Mouse (Mus musculus) liver, adult 2 months (tissue): ENCODE data around the gene Rd3l. TPM values are rescaled to one million over a fixed set of nuclear protein-coding genes. Genes with fewer than 3 reads are reported as not detected.

Source experiments
- DNase-seq: peaks from one replicate; pipeline ENCODE4 v3.0.0-alpha.2; 2011; ENCODE audit warnings: low read depth, low spot score; ENCODE audit errors: extremely low read depth
- H3K27ac ChIP-seq: fragments of 200-500 bp; replicated peaks from 2 replicates; pipeline ENCODE4 v1.5.1; 2012; ENCODE audit warnings: low read depth, mild to moderate bottlenecking, control low read depth, inconsistent platforms, low read length; ENCODE audit not compliant: insufficient read depth
- H3K27me3 ChIP-seq: fragments of 200-500 bp; 2 replicates; pipeline ENCODE4 v1.6.1; 2012; ENCODE audit warnings: mild to moderate bottlenecking, moderate library complexity, low read length, inconsistent platforms; ENCODE audit not compliant: control insufficient read depth, insufficient read depth
- H3K36me3 ChIP-seq: fragments of 200-500 bp; 2 replicates; pipeline ENCODE4 v1.6.1; 2012; ENCODE audit warnings: low read length, inconsistent platforms; ENCODE audit not compliant: control insufficient read depth, insufficient read depth
- H3K4me1 ChIP-seq: fragments of 200-500 bp; 2 replicates; pipeline ENCODE4 v1.6.1; 2011; ENCODE audit warnings: low read length; ENCODE audit not compliant: control insufficient read depth, insufficient read depth
- H3K4me3 ChIP-seq: fragments of 200-500 bp; 2 replicates; pipeline ENCODE4 v1.5.1; 2011; ENCODE audit warnings: low read depth, mild to moderate bottlenecking, control low read depth, low read length, moderate library complexity; ENCODE audit not compliant: insufficient read depth
- H3K79me2 ChIP-seq: fragments of 200-500 bp; 2 replicates; pipeline ENCODE4 v1.6.1; 2012; ENCODE audit warnings: inconsistent platforms, mild to moderate bottlenecking, low read length, moderate library complexity; ENCODE audit not compliant: control insufficient read depth, insufficient read depth
- H3K9ac ChIP-seq: fragments of 200-500 bp; 2 replicates; pipeline ENCODE4 v1.6.1; 2012; ENCODE audit warnings: low read depth, mild to moderate bottlenecking, control low read depth, inconsistent platforms, low read length
- CTCF ChIP-seq: fragments of 200-500 bp; IDR thresholded peaks from 2 replicates; pipeline ENCODE4 v1.5.1; 2011; ENCODE audit warnings: low read depth, low read length, control low read depth
- POLR2A ChIP-seq: fragments of 200-500 bp; IDR thresholded peaks from 2 replicates; pipeline ENCODE4 v1.6.1; 2011; ENCODE audit warnings: low read length, control low read depth; ENCODE audit not compliant: insufficient read depth; ENCODE audit errors: extremely low read depth
- WGBS: fragments of 180-500 bp; shearing (Covaris S2); methylation state at CpG from one replicate; pipeline ENCODE4 v1.1.7; 2018; 5-methylcytosine and 5-hydroxymethylcytosine counted together
- polyA plus RNA-seq: library from polyadenylated mRNA; depleted of rRNA; stranded (reverse); fragments of >200 nt; gene quantifications from 2 replicates; pipeline ENCODE4 v1.2.3, GENCODE M21; 2012
- total RNA-seq: library from RNA; depleted of rRNA; stranded (reverse); fragments of >200 nt; gene quantifications from 2 replicates; pipeline ENCODE4 v1.2.3, GENCODE M21; 2014

Gene Rd3l
- total and polyA plus RNA-seq, 2 experiments, result not detected

DNA sequence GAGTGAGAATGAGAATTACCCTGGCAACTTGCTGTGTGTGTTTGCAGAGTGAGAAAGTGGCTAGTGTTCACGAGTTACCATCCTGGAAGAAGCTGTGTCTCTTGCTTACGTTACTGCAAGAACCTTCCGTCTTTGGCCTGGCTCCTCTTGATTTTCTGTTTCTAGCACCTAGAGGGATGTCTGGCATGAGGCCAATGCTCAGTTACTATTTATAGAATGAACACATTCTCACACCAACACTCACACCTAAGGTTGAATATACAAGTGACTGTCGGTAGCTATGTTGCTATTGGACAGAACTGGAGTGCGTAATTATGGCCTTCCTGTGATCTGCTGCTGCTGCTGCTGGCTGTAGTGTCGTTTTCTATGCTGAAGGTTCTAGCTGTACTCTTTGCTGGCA, 4.0 kb downstream of the Rd3l start:
- TF ChIP-seq CTCF (no peak), POLR2A (no peak)
- Histone ChIP-seq H3K27me3 (no peaks in the 10 kb centered on the region; the same call in 1 of the 2 replicates), H3K27ac (no peak overlapping the region), H3K9ac (no peak overlapping the region), H3K36me3 (no peaks in the 10 kb centered on the region), H3K4me1 (no peaks in the 10 kb centered on the region), H3K79me2 (no peaks in the 10 kb centered on the region), H3K4me3 (no peak overlapping the region)
- 80% methylated on average over 6 of the region's 6 CpGs for WGBS
- DNase-seq, result no peak

DNA sequence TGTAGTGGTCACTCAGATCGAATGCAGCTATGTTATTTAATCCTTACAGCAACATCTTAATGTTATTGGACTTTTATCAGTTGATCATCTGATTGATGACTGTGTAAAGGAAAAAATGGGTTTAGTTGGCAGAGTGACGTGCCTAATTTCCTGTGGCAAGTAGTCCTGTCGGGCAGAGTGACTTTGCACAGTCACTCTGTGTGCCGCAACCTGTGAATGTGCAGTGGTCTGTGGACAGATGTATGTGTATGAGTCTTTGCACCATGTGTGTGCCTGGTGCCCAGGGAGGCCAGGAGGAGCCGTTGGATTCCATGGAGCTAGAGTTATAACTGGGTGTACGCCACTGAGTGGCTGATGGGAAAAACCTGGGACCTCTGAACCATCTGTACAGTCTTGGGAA, 6.5 kb downstream of the Rd3l start:
- 81% methylated on average over 6 of the region's 6 CpGs for WGBS
- H3K4me3 ChIP-seq, result no peak overlapping the region
- H3K9ac ChIP-seq, result no peak overlapping the region
- no peak overlapping the region for H3K27ac ChIP-seq
- no peaks in the 10 kb centered on the region for H3K4me1 ChIP-seq
- no peaks in the 10 kb centered on the region; the same call in 1 of the 2 replicates for H3K27me3 ChIP-seq
- no peaks in the 10 kb centered on the region for H3K36me3 ChIP-seq
- H3K79me2 ChIP-seq, result no peaks in the 10 kb centered on the region
- TF ChIP-seq POLR2A (no peak), CTCF (no peak)
- DNase-seq, result no peak

DNA sequence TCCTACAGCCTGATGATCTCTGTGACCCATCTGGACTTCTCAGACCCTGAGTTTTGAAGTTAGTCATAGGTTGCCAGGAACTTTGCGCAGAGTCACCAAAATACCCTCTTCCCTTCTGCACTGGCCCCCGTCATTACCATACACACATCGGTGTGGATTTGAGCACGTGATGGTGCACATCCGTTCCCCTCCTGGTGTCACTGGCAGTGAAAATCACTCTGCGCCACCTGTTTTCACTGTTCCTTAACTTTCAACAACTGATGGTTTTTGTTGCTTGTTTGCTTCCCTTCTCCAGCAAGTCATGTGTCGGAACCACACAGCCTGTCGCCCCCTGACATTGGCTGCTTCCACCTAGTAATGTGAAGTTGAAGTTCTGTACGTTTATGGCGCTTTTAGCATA, 8.6 kb downstream of the Rd3l start:
- DNase-seq, result no peak
- TF ChIP-seq POLR2A (no peak), CTCF (no peak)
- Histone ChIP-seq H3K36me3 (no peaks in the 10 kb centered on the region), H3K9ac (no peak overlapping the region), H3K4me3 (no peak overlapping the region), H3K27ac (no peak overlapping the region), H3K27me3 (no peaks in the 10 kb centered on the region), H3K4me1 (no peaks in the 10 kb centered on the region), H3K79me2 (no peaks in the 10 kb centered on the region)
- WGBS, result 93% methylated on average over 10 of the region's 10 CpGs

DNA sequence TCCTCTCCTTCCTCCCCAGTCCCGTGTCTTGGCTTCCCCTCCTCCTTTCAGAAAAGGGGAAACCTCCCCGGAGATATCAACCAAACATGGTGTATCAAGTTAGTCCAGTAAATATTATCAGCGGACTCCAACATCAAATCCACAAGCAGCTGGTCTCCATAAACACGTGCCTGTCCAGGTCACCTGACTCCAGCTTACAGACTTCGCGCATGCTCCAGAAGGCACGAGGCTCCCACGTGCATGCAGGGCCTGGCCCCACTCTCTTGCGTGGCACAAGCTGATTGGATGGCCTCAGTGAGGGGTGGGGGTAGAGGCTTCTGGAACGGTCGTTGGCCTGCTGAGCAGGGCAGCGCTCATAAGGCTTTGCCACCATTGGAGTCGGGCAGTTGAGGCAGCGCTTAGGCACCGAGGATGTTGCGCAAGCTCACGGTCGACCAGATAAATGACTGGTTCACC, 9.9 kb downstream of the Rd3l start, which contains the start of gene Tdrd9:
Gene Tdrd9 (plus strand): TSS at position 329 of the 456 bp plus-strand sequence.
- no peak within 1 kb of the TSS for H3K4me3 ChIP-seq
- no peak within 1 kb of the TSS for H3K27ac ChIP-seq
- TF ChIP-seq CTCF (no peak), POLR2A (no peak)
- 85% methylated on average over 18 of the region's 18 CpGs for WGBS
- no peak within 1 kb of the TSS for H3K9ac ChIP-seq
- no peaks in the 10 kb centered on the region for H3K36me3 ChIP-seq
- H3K4me1 ChIP-seq, result no peaks in the 10 kb centered on the region
- H3K79me2 ChIP-seq, result peaks cover 5% of the 10 kb centered on the region
- no peak for DNase-seq
- no peaks in the 10 kb centered on the region for H3K27me3 ChIP-seq

DNA sequence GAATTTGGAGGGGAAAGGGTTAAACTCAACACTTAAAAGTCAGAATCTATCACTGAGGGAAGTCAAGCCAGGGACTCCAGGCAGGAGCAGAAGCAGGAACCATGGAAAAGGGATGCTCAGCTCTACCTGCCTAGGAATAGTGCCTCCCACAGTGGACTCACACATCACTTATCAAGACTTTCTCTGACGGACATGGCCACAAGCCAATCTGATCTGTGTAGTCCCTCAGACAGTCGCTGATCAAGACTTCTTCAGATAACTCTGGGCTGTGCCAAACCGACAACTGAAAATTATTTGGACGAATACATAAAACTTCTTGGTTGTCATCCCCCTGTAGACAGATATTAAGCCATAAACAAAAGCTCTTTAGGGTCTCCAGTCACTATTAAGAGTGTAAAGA, 11.0 kb downstream of the Rd3l start:
- TF ChIP-seq CTCF, result no peak
- no peak for TF ChIP-seq POLR2A
- Histone ChIP-seq H3K27me3 (no peaks in the 10 kb centered on the region), H3K79me2 (peaks cover 16% of the 10 kb centered on the region), H3K9ac (no peak overlapping the region), H3K4me1 (peaks cover 7% of the 10 kb centered on the region), H3K4me3 (no peak overlapping the region), H3K27ac (no peak overlapping the region), H3K36me3 (no peaks in the 10 kb centered on the region)
- DNase-seq, result no peak
- WGBS, result 73% methylated on average over 4 of the region's 4 CpGs

DNA sequence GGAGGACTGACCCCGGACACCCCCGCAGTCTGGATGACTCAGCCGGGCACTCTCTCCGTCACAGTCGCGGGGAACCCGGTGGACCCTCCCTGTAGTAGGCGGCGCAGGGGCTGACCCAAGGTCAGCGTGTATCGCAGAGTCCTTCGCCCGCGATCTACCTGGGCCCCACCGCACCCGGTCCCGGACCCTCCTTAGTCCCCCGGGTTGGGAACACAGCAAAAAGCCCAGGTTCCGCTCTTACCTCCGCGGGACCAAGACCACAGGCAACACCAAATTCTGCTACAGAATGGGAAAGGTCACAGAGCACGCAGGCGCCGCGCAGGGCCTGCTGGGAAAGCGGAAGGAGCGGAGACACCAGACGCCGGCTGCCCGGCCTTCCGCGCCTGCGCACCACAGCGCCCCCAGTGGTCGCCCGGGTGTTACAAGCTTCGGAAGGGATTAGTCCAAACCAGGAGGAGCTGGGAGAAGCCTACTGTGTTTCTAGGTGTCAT, 14.4 kb downstream of the Rd3l start, which contains the start of gene Atp5mpl:
Gene Atp5mpl (minus strand): TSS at position 295 of the 491 bp plus-strand sequence.
- Histone ChIP-seq H3K9ac (peak within 1 kb of the TSS; percentile 96), H3K4me3 (peak within 1 kb of the TSS; percentile 90), H3K79me2 (peaks cover 23% of the 10 kb centered on the region), H3K4me1 (peaks cover 9% of the 10 kb centered on the region), H3K27ac (peak within 1 kb of the TSS; percentile 99), H3K27me3 (no peaks in the 10 kb centered on the region), H3K36me3 (peaks cover under 1% of the 10 kb centered on the region; the same call in 1 of the 2 replicates)
- WGBS, result under 1% methylated on average over 37 of the region's 37 CpGs
- TF ChIP-seq CTCF, result peak; percentile 84
- TF ChIP-seq POLR2A, result peak; percentile 38; the same call in 1 of the 2 replicates
- DNase-seq, result peak; percentile 77
